Comparison of ENCODE assay signal across 8 mouse cellular contexts in the genomic region with DNA sequence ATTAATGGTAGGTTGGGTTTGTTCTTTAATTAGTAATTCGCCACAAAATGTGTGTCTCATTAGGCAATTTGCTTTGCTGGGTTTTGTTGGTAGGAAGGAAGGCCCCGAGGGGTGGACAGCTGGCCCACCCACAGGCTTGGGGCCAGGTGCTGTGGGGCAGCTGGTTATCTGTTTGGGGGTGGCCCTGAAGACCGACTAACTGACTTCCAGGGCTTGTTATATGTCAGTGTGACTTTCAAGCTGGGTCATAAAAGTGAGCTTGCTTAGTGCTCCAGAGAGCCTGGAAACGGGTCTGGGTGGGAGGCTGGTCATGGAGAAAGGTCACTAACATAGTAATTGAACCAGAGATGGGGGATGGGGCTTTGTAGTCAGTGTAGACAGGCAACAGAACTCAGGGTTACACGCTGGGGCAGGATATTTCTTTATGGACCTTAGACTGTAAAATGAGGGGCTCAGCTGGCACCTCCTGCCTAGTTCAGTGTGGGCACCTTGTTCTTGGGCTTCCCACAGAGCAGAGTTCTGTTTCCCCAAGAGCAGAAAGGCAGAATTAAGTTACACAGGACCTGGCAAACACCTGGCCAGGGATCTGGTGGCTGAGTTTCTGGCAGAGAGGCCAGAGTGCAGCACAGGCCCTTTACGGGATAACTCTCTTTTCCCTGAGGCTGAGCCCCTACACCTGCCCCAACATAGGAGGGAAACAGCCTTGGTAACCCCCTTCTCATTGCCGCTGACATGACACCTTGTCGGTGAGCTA. TPM values are rescaled to one million over a fixed set of nuclear protein-coding genes. Genes with fewer than 3 reads are reported as not detected.
A peak's percentile ranks its signal among the peaks of the same experiment; 100 is the strongest.
DNase-seq lines count a peak whose midpoint lies in the region; ATAC-seq and TF ChIP-seq lines count a peak whose summit lies in the region.

No protein-coding gene starts in this region.

- H3K9me3 ChIP-seq in liver, embryonic 14.5 days (ENCODE audit: control insufficient read depth, low read length), result no peaks in the 10 kb centered on the region
- H3K9me3 ChIP-seq in liver, embryonic 11.5 days (ENCODE audit: control insufficient read depth, low read length), result no peaks in the 10 kb centered on the region
- H3K9me3 ChIP-seq in intestine, postnatal 0 days (ENCODE audit: control insufficient read depth), result no peaks in the 10 kb centered on the region
- H3K9me3 ChIP-seq in neural tube, embryonic 14.5 days (ENCODE audit: control insufficient read depth, low read length), result no peaks in the 10 kb centered on the region

- H3K4me3 ChIP-seq in liver, embryonic 14.5 days (ENCODE audit: insufficient read depth in 1 of 2, low read depth in 2 of 2, low read length in 2 of 2), result no peak overlapping the region
- no peak overlapping the region for H3K4me3 ChIP-seq in liver, embryonic 11.5 days (ENCODE audit: low read depth, low read length)
- peak overlapping the region; percentile 54 for H3K4me3 ChIP-seq in intestine, postnatal 0 days (ENCODE audit: low read depth, low read length)
- no peak overlapping the region for H3K4me3 ChIP-seq in neural tube, embryonic 14.5 days (ENCODE audit: low read depth, low read length)

- peak overlapping the region; percentile 15; the same call in 1 of the 2 replicates for H3K4me2 ChIP-seq in liver, embryonic 14.5 days (ENCODE audit: low read depth)
- no peak overlapping the region for H3K4me2 ChIP-seq in liver, embryonic 11.5 days
- H3K4me2 ChIP-seq in intestine, postnatal 0 days (replicated peaks; ENCODE audit: low read depth), result peak overlapping the region; percentile 73
- peak overlapping the region; percentile 11; the same call in 1 of the 2 replicates for H3K4me2 ChIP-seq in neural tube, embryonic 14.5 days (ENCODE audit: low read depth, low read length)

- no peak for TF ChIP-seq EP300 in liver, embryonic 14.5 days (IDR thresholded peaks at IDR 0.05; ENCODE audit: low read depth)

- WGBS in liver, embryonic 14.5 days (ENCODE audit: insufficient replicate concordance), result 42% methylated on average over 8 of the region's 8 CpGs
- 58% methylated on average over 8 of the region's 8 CpGs for WGBS in liver, embryonic 11.5 days
- 25% methylated on average over 8 of the region's 8 CpGs for WGBS in intestine, postnatal 0 days
- 33% methylated on average over 8 of the region's 8 CpGs for WGBS in neural tube, embryonic 14.5 days

- no peak for ATAC-seq in liver, embryonic 14.5 days (ENCODE audit: insufficient read depth)
- ATAC-seq in liver, embryonic 11.5 days (replicated peaks; ENCODE audit: low FRiP score), result no peak
- peak; percentile 36 for ATAC-seq in intestine, postnatal 0 days
- ATAC-seq in neural tube, embryonic 14.5 days (ENCODE audit: low read depth), result no peak; the same call in 1 of the 2 replicates

- H3K9ac ChIP-seq in liver, embryonic 14.5 days (replicated peaks), result no peak overlapping the region
- H3K9ac ChIP-seq in liver, embryonic 11.5 days (ENCODE audit: low read depth, low read length), result no peak overlapping the region
- peak overlapping the region; percentile 68 for H3K9ac ChIP-seq in intestine, postnatal 0 days (ENCODE audit: low read depth, low read length)
- H3K9ac ChIP-seq in neural tube, embryonic 14.5 days (replicated peaks; ENCODE audit: low read depth, low read length), result 0 out of 2 replicates have a peak overlapping the region, but pooled peaks have one; percentile 11

- intact Hi-C loops in left cerebral cortex, postnatal 25 days (cut with DNase I), result no loop called here

- no peaks in the 10 kb centered on the region for H3K36me3 ChIP-seq in liver, embryonic 14.5 days (replicated peaks; ENCODE audit: control insufficient read depth, insufficient read depth, low read depth)
- H3K36me3 ChIP-seq in liver, embryonic 11.5 days (ENCODE audit: control insufficient read depth, insufficient read depth, low read length), result no peaks in the 10 kb centered on the region
- no peaks in the 10 kb centered on the region for H3K36me3 ChIP-seq in intestine, postnatal 0 days (ENCODE audit: control insufficient read depth, insufficient read depth)
- no peaks in the 10 kb centered on the region for H3K36me3 ChIP-seq in neural tube, embryonic 14.5 days (ENCODE audit: control insufficient read depth, insufficient read depth, low read length)

- DNase-seq in liver, embryonic 14.5 days (ENCODE audit: low read depth in 3 of 3, low spot score in 3 of 3), result no peak
- no peak for DNase-seq in liver, embryonic 11.5 days (ENCODE audit: low spot score)
- DNase-seq in embryo, embryonic 9.5 days (ENCODE audit: extremely low spot score), result peak; percentile 22
- DNase-seq in cerebellum, adult 9-11 months, result no peak
- no peak for DNase-seq in layer of hippocampus, postnatal 25 days (ENCODE audit: extremely low spot score in 1 of 2, low spot score in 1 of 2)
- no peak for DNase-seq in left cerebral cortex, postnatal 25 days (ENCODE audit: low spot score in 2 of 2)

- H3K4me1 ChIP-seq in liver, embryonic 14.5 days (replicated peaks; ENCODE audit: control insufficient read depth in 2 of 2, insufficient read depth in 2 of 2, low read length in 1 of 2), result peaks cover 0 to 7% of the 10 kb centered on the region in 2 experiments; a peak in 2 of 4 replicates
- peaks cover 17% of the 10 kb centered on the region for H3K4me1 ChIP-seq in liver, embryonic 11.5 days (replicated peaks; ENCODE audit: control insufficient read depth, insufficient read depth, low read length)
- peaks cover 15% of the 10 kb centered on the region; the same call in 1 of the 2 replicates for H3K4me1 ChIP-seq in intestine, postnatal 0 days (replicated peaks; ENCODE audit: control insufficient read depth, insufficient read depth, low read length)
- peaks cover 14% of the 10 kb centered on the region for H3K4me1 ChIP-seq in neural tube, embryonic 14.5 days (ENCODE audit: control insufficient read depth, insufficient read depth, low read length)

- H3K27me3 ChIP-seq in liver, embryonic 14.5 days (ENCODE audit: control insufficient read depth, insufficient read depth, low read length), result no peaks in the 10 kb centered on the region; the same call in 1 of the 2 replicates
- no peaks in the 10 kb centered on the region for H3K27me3 ChIP-seq in liver, embryonic 11.5 days (replicated peaks; ENCODE audit: control insufficient read depth, insufficient read depth, low read length)
- no peaks in the 10 kb centered on the region for H3K27me3 ChIP-seq in intestine, postnatal 0 days (replicated peaks; ENCODE audit: control insufficient read depth, insufficient read depth, low read length)
- no peaks in the 10 kb centered on the region for H3K27me3 ChIP-seq in neural tube, embryonic 14.5 days (ENCODE audit: control insufficient read depth, insufficient read depth, low read length)

- H3K27ac ChIP-seq in liver, embryonic 14.5 days, result no peak overlapping the region
- no peak overlapping the region for H3K27ac ChIP-seq in liver, embryonic 11.5 days (ENCODE audit: low read depth, low read length)
- H3K27ac ChIP-seq in intestine, postnatal 0 days (ENCODE audit: low read depth, low read length), result peak overlapping the region; percentile 97
- peak overlapping the region; percentile 45 for H3K27ac ChIP-seq in neural tube, embryonic 14.5 days (ENCODE audit: low read depth, low read length)

- no peak for TF ChIP-seq CTCF in liver, embryonic 14.5 days (IDR thresholded peaks at IDR 0.05; ENCODE audit: low read depth)
- no peak for TF ChIP-seq CTCF in intestine, postnatal 0 days (IDR thresholded peaks at IDR 0.05; ENCODE audit: low read depth)

RNA-seq across cellular contexts. Expression of gene Calml4, which starts 0.6 kb away (rescaled TPM):
- 0.98 and 1.1 TPM in 2 replicates for polyA plus RNA-seq in liver, embryonic 14.5 days (2012; rRNA removed)
- 1.6 and 2.2 TPM in 2 replicates for polyA plus RNA-seq in liver, embryonic 14.5 days (2014; fragmentation: Nextera tagmentation; extraction: Ambion mirVana)
- polyA plus RNA-seq in liver, embryonic 11.5 days (2014; fragmentation: Nextera tagmentation; extraction: Ambion mirVana), result 1.8 and 2.6 TPM in 2 replicates
- 597 and 634 TPM in 2 replicates for polyA plus RNA-seq in intestine, postnatal 0 days (2015; fragmentation: Nextera tagmentation; extraction: Ambion mirVana)
- polyA plus RNA-seq in neural tube, embryonic 14.5 days (2014; fragmentation: Nextera tagmentation; extraction: Ambion mirVana), result 7.5 and 7.6 TPM in 2 replicates
- 1 to 10 TPM; 1.2 to 2.4 TPM for total RNA-seq in layer of hippocampus, postnatal 25 days (2021)
- total RNA-seq in left cerebral cortex, postnatal 25 days (2021), result 1 to 10 TPM; 1.4 to 2.7 TPM

RNA-seq across cellular contexts. Expression of gene Cln6, which starts 19.9 kb away (rescaled TPM):
- 18.5 and 18.8 TPM in 2 replicates for polyA plus RNA-seq in liver, embryonic 14.5 days (2012; rRNA removed)
- polyA plus RNA-seq in liver, embryonic 14.5 days (2014; fragmentation: Nextera tagmentation; extraction: Ambion mirVana), result 12.4 and 15.5 TPM in 2 replicates
- 32.2 and 34.3 TPM in 2 replicates for polyA plus RNA-seq in liver, embryonic 11.5 days (2014; fragmentation: Nextera tagmentation; extraction: Ambion mirVana)
- 60.3 and 63.3 TPM in 2 replicates for polyA plus RNA-seq in intestine, postnatal 0 days (2015; fragmentation: Nextera tagmentation; extraction: Ambion mirVana)
- polyA plus RNA-seq in neural tube, embryonic 14.5 days (2014; fragmentation: Nextera tagmentation; extraction: Ambion mirVana), result 5.3 TPM in 2 replicates
- total RNA-seq in layer of hippocampus, postnatal 25 days (2021), result 10 to 100 TPM; 11.4 to 13.4 TPM
- total RNA-seq in left cerebral cortex, postnatal 25 days (2021), result 10 to 100 TPM in 1 of 2 experiments, 1 to 10 TPM in 1; 9.2 to 10.5 TPM

RNA-seq across cellular contexts. Expression of gene Fem1b, which starts 46.7 kb away (rescaled TPM):
- polyA plus RNA-seq in liver, embryonic 14.5 days (2012; rRNA removed), result 5.8 and 8.2 TPM in 2 replicates
- 12.5 and 15.5 TPM in 2 replicates for polyA plus RNA-seq in liver, embryonic 14.5 days (2014; fragmentation: Nextera tagmentation; extraction: Ambion mirVana)
- 30.4 and 33.6 TPM in 2 replicates for polyA plus RNA-seq in liver, embryonic 11.5 days (2014; fragmentation: Nextera tagmentation; extraction: Ambion mirVana)
- polyA plus RNA-seq in intestine, postnatal 0 days (2015; fragmentation: Nextera tagmentation; extraction: Ambion mirVana), result 8.9 and 9.2 TPM in 2 replicates
- polyA plus RNA-seq in neural tube, embryonic 14.5 days (2014; fragmentation: Nextera tagmentation; extraction: Ambion mirVana), result 77.7 and 90.1 TPM in 2 replicates
- total RNA-seq in layer of hippocampus, postnatal 25 days (2021), result 100 to 1,000 TPM in 1 of 2 experiments, 10 to 100 TPM in 1; 97.6 to 105 TPM
- total RNA-seq in left cerebral cortex, postnatal 25 days (2021), result 100 to 1,000 TPM; 103 to 115 TPM

Comparison
In these comparisons a context has a peak if more than half of its experiments do, and no peak if none do; other contexts are left out.
1. H3K27ac ChIP-seq: peak in intestine, postnatal 0 days (single experiment) and neural tube, embryonic 14.5 days (single experiment); none in liver, embryonic 14.5 days (single experiment) and liver, embryonic 11.5 days (single experiment).
2. H3K9ac ChIP-seq: peak in intestine, postnatal 0 days (single experiment) and neural tube, embryonic 14.5 days (single experiment); none in liver, embryonic 14.5 days (single experiment) and liver, embryonic 11.5 days (single experiment).
3. RNA of gene Calml4, which starts 0.6 kb away (polyA plus RNA-seq): 597 to 634 TPM in intestine, postnatal 0 days; 7.5 to 7.6 TPM in neural tube, embryonic 14.5 days, 1.8 to 2.6 TPM in liver, embryonic 11.5 days and 0.98 to 2.2 TPM in liver, embryonic 14.5 days; every median in the first group is over 10 times any median in the second.